Mouse (Mus musculus): ENCODE results near the gene Pik3ca. TPM values are rescaled to one million over a fixed set of nuclear protein-coding genes. Genes with fewer than 3 reads are reported as not detected.

Gene Pik3ca
- polyA plus RNA-seq (2014; fragmentation: Nextera tagmentation; extraction: Ambion mirVana): 17.7 and 18.7 TPM in 2 replicates

DNA sequence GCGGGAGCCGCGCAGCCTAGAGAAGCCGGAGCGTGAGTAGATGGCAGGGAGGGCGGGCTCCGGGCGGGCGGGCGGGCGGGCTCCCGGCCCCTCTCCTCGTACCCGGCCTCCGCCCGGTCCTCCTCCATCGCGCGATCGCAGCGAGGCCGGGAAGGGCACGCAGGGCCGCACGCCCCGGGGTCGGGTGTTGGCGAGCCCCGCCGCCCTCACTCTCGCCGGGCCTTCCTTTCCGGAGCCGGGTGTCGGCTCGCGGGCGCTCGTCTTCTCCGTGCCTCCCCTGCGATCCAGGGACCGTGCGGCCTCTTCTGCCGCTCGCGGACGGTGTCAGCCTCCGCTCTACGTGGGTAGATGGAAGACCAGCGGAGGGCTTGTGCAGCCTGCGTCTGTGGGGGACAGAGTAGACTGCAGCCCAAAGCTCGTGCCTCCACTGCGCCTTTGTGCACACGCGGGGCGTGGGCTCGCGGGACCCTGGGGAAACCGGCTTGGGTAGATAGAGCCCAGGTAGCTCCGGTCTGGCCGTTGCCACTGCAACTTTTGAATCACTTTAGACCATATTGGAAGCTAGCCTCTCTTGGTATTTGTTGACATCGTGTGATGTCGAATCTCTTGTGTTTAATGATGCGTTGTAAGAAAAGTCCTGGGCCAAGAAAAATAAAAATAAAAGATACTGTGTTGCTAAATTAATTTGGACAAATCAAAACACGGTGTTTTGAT is at the start of gene Pik3ca:
Gene Pik3ca, plus strand, starts transcription at position 211 of the 714 bp plus-strand sequence.
- Histone ChIP-seq H3K4me2 (ENCODE audit: low read length) (peak within 1 kb of the TSS; percentile 72), H3K27me3 (replicated peaks; ENCODE audit: control insufficient read depth, insufficient read depth, low read length) (no peaks in the 10 kb centered on the region), H3K4me1 (ENCODE audit: control insufficient read depth, insufficient read depth, low read length) (peaks cover 15% of the 10 kb centered on the region), H3K9me3 (replicated peaks; ENCODE audit: control insufficient read depth, low read length) (no peaks in the 10 kb centered on the region), H3K4me3 (ENCODE audit: low read depth, low read length) (peak within 1 kb of the TSS; percentile 74), H3K9ac (ENCODE audit: low read length) (peak within 1 kb of the TSS; percentile 93), H3K27ac (ENCODE audit: low read depth, low read length) (peak within 1 kb of the TSS; percentile 98), H3K36me3 (ENCODE audit: control insufficient read depth, insufficient read depth, low read length) (no peaks in the 10 kb centered on the region)
- WGBS: under 1% methylated on average over 48 of the region's 65 CpGs
- DNase-seq (ENCODE audit: low spot score) (peak; percentile 69), ATAC-seq (peak; percentile 56)

DNA sequence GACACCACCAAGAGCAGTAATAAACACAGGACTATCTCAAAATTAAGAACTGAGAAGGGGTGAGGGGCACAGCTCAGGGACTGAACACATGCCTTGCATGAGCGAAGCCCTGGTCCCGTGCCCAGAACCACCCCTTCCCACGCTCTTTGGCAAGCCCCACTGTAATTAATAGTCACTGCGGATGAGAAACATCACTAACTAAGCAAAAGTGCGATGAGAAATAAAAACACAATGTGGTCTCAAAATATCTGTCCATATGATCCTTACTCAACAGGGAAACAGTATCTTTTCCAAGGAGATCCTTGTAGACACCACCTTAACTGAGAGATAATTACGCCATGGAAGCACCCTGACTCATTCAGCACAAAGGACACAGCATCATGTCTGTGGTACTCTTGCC is 49.6 kb upstream of the Pik3ca start:
- 55% methylated on average over 6 of the region's 6 CpGs for whole genome bisulfite sequencing

DNA sequence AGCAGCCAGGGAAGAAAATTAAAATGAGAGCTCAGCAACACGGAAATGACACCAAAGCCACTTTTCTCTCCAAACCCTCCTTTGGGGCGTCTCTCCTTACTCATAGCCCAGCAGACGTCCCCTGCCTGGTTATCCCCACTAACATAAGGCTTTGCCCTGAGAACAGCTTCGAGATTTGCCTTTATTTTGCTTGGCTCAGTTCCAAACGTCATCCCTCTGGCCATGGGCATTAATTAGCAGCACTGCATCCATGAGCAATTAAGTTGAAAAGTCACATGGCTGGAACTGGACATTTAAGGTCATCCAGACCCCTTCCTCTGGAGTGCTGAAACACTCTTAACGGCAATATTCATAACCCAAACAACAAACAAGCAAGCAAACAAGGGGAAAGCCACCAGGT is 36.2 kb upstream of the Pik3ca start:
- 41% methylated on average over 6 of the region's 6 CpGs for WGBS
- ATAC-seq: no peak
- DNase-seq (ENCODE audit: low spot score): peak; percentile 23

More for the DNA sequence above, 49.6 kb upstream of the Pik3ca start:
- H3K9ac ChIP-seq (ENCODE audit: low read length): no peak overlapping the region
- peaks cover 26% of the 10 kb centered on the region for H3K36me3 ChIP-seq (ENCODE audit: control insufficient read depth, insufficient read depth, low read length)
- DNase-seq (ENCODE audit: low spot score) (peak; percentile 73), ATAC-seq (peak; percentile 74; the same call in 1 of the 2 replicates)
- H3K4me1 ChIP-seq (ENCODE audit: control insufficient read depth, insufficient read depth, low read length): no peaks in the 10 kb centered on the region
- H3K4me3 ChIP-seq (ENCODE audit: low read depth, low read length): no peak overlapping the region
- H3K9me3 ChIP-seq (replicated peaks; ENCODE audit: control insufficient read depth, low read length): no peaks in the 10 kb centered on the region
- H3K4me2 ChIP-seq (ENCODE audit: low read length): no peak overlapping the region
- H3K27me3 ChIP-seq (replicated peaks; ENCODE audit: control insufficient read depth, insufficient read depth, low read length): no peaks in the 10 kb centered on the region
- H3K27ac ChIP-seq (ENCODE audit: low read depth, low read length): no peak overlapping the region

DNA sequence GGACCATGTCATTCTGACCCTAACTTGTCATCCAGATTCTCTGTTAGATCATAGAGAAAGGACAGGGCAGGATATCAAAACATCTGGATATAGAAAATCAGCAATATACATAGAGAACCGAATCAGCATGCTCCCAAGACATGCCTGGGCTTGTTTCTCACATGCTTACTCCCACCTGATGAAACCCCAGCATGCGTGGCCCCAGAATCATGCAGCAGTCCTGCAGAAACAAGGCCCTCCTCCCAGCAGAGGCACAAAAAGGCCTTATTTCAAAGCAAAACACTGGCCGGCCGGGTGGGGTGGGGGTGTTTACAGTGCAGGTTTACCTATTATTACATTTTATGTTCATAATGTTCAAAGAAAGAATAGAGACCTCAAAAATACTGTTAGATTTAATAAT is 33.3 kb upstream of the Pik3ca start:
- Histone ChIP-seq H3K9ac (ENCODE audit: low read length) (peak overlapping the region; percentile 60), H3K27ac (ENCODE audit: low read depth, low read length) (no peak overlapping the region), H3K4me1 (ENCODE audit: control insufficient read depth, insufficient read depth, low read length) (peaks cover 11% of the 10 kb centered on the region), H3K4me2 (ENCODE audit: low read length) (peak overlapping the region; percentile 75), H3K27me3 (replicated peaks; ENCODE audit: control insufficient read depth, insufficient read depth, low read length) (no peaks in the 10 kb centered on the region), H3K36me3 (ENCODE audit: control insufficient read depth, insufficient read depth, low read length) (no peaks in the 10 kb centered on the region), H3K4me3 (ENCODE audit: low read depth, low read length) (peak overlapping the region; percentile 90), H3K9me3 (replicated peaks; ENCODE audit: control insufficient read depth, low read length) (no peaks in the 10 kb centered on the region)
- 25% methylated on average over 4 of the region's 4 CpGs for WGBS
- peak; percentile 25 for DNase-seq (ENCODE audit: low spot score)
- no peak for ATAC-seq

More for the DNA sequence above, 36.2 kb upstream of the Pik3ca start:
- Histone ChIP-seq H3K4me2 (ENCODE audit: low read length) (no peak overlapping the region), H3K27me3 (replicated peaks; ENCODE audit: control insufficient read depth, insufficient read depth, low read length) (no peaks in the 10 kb centered on the region), H3K36me3 (ENCODE audit: control insufficient read depth, insufficient read depth, low read length) (0 out of 2 replicates have a peak, but pooled peaks cover under 1% of the 10 kb centered on the region), H3K4me1 (ENCODE audit: control insufficient read depth, insufficient read depth, low read length) (peaks cover 11% of the 10 kb centered on the region), H3K27ac (ENCODE audit: low read depth, low read length) (no peak overlapping the region), H3K9ac (ENCODE audit: low read length) (no peak overlapping the region), H3K4me3 (ENCODE audit: low read depth, low read length) (no peak overlapping the region), H3K9me3 (replicated peaks; ENCODE audit: control insufficient read depth, low read length) (no peaks in the 10 kb centered on the region)

DNA sequence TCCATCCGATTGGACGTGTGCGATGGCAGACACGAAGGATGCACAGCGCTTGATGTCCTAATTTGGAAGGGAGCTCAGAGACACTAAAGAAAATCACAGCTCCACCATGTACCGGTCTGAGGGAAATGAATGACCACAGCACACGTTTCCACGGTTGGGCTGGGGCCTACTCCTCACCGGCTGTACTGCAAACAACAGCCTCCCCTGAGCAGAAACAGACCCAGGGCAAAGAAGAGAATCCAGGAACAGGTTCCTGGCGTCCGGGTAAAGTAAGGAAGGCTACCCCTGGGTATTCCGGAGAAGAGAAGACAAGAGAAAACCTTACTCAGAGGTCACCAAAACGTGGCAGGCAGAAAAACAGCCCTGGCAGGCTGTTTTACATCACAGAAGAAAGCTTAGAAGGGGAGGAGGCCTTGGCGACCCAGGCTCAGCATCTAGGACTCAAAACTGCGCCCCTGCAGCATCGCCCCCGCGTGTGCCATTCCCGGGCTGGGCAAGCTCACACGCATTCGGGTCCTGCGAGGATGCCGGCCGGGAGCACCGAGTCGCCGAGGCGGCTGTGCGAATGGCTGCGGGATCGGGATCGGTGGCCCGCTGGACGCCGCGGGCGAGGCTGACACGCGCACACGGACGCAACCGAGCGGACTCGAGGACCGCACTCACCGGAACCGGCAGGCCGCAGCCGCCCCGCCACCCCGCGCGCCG is 32.5 kb upstream of the Pik3ca start:
- Histone ChIP-seq H3K4me3 (ENCODE audit: low read depth, low read length) (peak overlapping the region; percentile 90), H3K9ac (ENCODE audit: low read length) (peak overlapping the region; percentile 90), H3K27me3 (replicated peaks; ENCODE audit: control insufficient read depth, insufficient read depth, low read length) (no peaks in the 10 kb centered on the region), H3K4me2 (ENCODE audit: low read length) (peak overlapping the region; percentile 75), H3K27ac (ENCODE audit: low read depth, low read length) (peak overlapping the region; percentile 79), H3K36me3 (ENCODE audit: control insufficient read depth, insufficient read depth, low read length) (no peaks in the 10 kb centered on the region), H3K4me1 (ENCODE audit: control insufficient read depth, insufficient read depth, low read length) (peaks cover 11% of the 10 kb centered on the region), H3K9me3 (replicated peaks; ENCODE audit: control insufficient read depth, low read length) (no peaks in the 10 kb centered on the region)
- DNase-seq (ENCODE audit: low spot score) (peak; percentile 73), ATAC-seq (peak; percentile 79)
- under 1% methylated on average over 54 of the region's 54 CpGs for WGBS

DNA sequence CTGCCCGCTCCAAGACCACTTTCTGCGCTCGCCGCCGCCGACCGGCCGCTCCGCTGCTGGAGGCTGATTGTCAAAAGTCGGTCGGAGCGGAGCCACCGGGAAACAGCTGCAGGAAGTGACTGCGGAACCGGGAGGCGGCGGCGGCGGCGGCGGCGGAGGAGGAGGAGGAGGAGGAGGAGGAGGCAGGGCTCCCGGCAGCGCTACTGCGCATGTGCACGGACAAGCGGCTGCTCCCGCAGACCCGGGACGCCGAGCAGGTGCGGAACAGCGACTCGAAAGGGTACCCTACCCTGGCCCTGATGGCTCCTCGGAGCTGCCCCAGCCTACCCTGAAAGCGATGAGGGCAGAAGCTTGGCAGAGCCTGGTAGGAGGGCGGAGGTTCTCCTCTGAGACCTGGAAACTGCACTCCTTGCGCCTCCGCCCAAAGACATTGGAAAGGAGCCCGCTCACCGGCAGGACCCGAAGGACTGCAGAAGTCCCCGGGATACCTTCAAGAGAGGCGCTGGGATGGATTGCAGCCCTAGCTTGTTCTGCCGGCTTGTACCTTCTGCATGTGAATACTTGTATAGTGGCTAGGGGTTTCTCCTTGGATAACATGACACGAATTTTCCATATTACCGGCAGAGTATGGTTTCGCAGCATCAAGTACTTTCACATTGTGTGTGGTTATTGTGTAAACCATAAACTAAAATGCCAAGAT is 31.8 kb upstream of the Pik3ca start, which contains the start of gene Zmat3:
Gene Zmat3, minus strand, starts transcription at position 469 of the 700 bp plus-strand sequence.
- H3K4me2 ChIP-seq (ENCODE audit: low read length): peak within 1 kb of the TSS; percentile 75
- H3K9ac ChIP-seq (ENCODE audit: low read length): peak within 1 kb of the TSS; percentile 90
- peaks cover 11% of the 10 kb centered on the region for H3K4me1 ChIP-seq (ENCODE audit: control insufficient read depth, insufficient read depth, low read length)
- no peaks in the 10 kb centered on the region for H3K36me3 ChIP-seq (ENCODE audit: control insufficient read depth, insufficient read depth, low read length)
- peak; percentile 88 for DNase-seq (ENCODE audit: low spot score)
- H3K27ac ChIP-seq (ENCODE audit: low read depth, low read length): peak within 1 kb of the TSS; percentile 79
- H3K9me3 ChIP-seq (replicated peaks; ENCODE audit: control insufficient read depth, low read length): no peaks in the 10 kb centered on the region
- WGBS: 5% methylated on average over 27 of the region's 48 CpGs
- peak within 1 kb of the TSS; percentile 90 for H3K4me3 ChIP-seq (ENCODE audit: low read depth, low read length)
- H3K27me3 ChIP-seq (replicated peaks; ENCODE audit: control insufficient read depth, insufficient read depth, low read length): no peaks in the 10 kb centered on the region
- ATAC-seq: peak; percentile 91

DNA sequence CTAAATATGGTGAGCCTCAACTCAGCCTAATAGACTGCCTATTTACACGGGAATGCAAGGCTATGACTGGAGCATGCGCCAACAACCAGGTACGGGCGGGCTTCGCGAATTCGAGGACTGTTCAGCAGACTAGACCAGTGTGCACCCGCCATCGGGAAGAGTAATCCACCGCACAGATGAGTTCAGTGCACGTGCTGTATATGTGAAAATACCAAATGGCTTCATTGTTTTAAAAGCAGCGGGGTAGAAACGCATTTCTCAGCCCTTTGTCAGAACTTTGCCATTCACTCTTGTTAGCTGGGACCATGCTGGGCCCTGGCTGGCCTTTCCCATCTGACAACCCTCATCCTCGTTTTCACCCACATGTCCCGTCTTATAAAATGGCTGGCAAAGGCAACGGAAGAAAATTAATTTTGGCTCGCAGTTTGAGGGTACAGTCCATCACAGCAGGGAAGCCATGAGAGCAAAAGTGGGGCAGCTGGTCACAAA is 31.2 kb upstream of the Pik3ca start:
- Histone ChIP-seq H3K4me3 (ENCODE audit: low read depth, low read length) (peak overlapping the region; percentile 90), H3K4me2 (ENCODE audit: low read length) (peak overlapping the region; percentile 75), H3K4me1 (ENCODE audit: control insufficient read depth, insufficient read depth, low read length) (peaks cover 9% of the 10 kb centered on the region), H3K9ac (ENCODE audit: low read length) (peak overlapping the region; percentile 90), H3K27ac (ENCODE audit: low read depth, low read length) (no peak overlapping the region), H3K36me3 (ENCODE audit: control insufficient read depth, insufficient read depth, low read length) (no peaks in the 10 kb centered on the region), H3K27me3 (replicated peaks; ENCODE audit: control insufficient read depth, insufficient read depth, low read length) (no peaks in the 10 kb centered on the region), H3K9me3 (replicated peaks; ENCODE audit: control insufficient read depth, low read length) (no peaks in the 10 kb centered on the region)
- DNase-seq (ENCODE audit: low spot score): no peak
- ATAC-seq: peak; percentile 33; the same call in 1 of the 2 replicates
- WGBS: 46% methylated on average over 17 of the region's 17 CpGs

DNA sequence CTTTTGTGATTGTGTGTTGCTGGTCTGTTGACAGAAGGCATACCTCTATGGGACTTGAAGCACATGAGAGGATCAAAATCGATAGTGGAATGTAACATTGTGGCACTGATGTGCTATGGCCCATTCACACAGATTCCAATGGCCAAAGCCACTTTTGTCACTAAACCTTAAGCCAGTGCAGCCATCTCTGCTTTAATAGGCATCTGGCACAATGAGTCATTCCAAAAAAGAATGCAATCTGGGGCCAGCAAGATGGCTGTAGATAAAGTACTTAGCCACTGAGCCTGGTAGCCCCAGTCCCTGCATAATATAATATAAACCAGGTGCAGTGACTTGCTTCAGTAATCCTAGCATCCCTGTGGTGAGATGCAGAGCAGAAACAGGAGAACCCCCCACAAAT is 30.0 kb upstream of the Pik3ca start:
- Histone ChIP-seq H3K36me3 (ENCODE audit: control insufficient read depth, insufficient read depth, low read length) (no peaks in the 10 kb centered on the region), H3K4me1 (ENCODE audit: control insufficient read depth, insufficient read depth, low read length) (peaks cover 7% of the 10 kb centered on the region), H3K27ac (ENCODE audit: low read depth, low read length) (no peak overlapping the region), H3K9me3 (replicated peaks; ENCODE audit: control insufficient read depth, low read length) (no peaks in the 10 kb centered on the region), H3K4me2 (ENCODE audit: low read length) (no peak overlapping the region), H3K9ac (ENCODE audit: low read length) (no peak overlapping the region), H3K27me3 (replicated peaks; ENCODE audit: control insufficient read depth, insufficient read depth, low read length) (no peaks in the 10 kb centered on the region), H3K4me3 (ENCODE audit: low read depth, low read length) (no peak overlapping the region)
- ATAC-seq: no peak
- no peak for DNase-seq (ENCODE audit: low spot score)
- WGBS: 75% methylated on average over 1 of the region's 1 CpGs
